Mouse (Mus musculus): ENCODE data around the gene Srm. TPM values are rescaled to one million over a fixed set of nuclear protein-coding genes. Genes with fewer than 3 reads are reported as not detected.

The Srm gene
- polyA plus RNA-seq, 1 experiment, result 103 TPM

- no peaks in the 10 kb centered on the region for H3K79me2 ChIP-seq (ENCODE audit: control insufficient read depth, insufficient read depth)
- no peak overlapping the region for H3K4me3 ChIP-seq
- no peak overlapping the region for H3ac ChIP-seq (ENCODE audit: control insufficient read depth, insufficient read length)
- H3K4me2 ChIP-seq (ENCODE audit: low read depth), result no peak overlapping the region
- H3K27me3 ChIP-seq (ENCODE audit: control insufficient read depth, insufficient read depth, insufficient read length), result no peaks in the 10 kb centered on the region
- TF ChIP-seq REST (IDR thresholded peaks at IDR 0.05; ENCODE audit: insufficient read depth, insufficient read length) (no peak), TCF12 (IDR thresholded peaks at IDR 0.05; ENCODE audit: insufficient read depth, poor library complexity, severe bottlenecking) (no peak), USF1 (IDR thresholded peaks at IDR 0.05; ENCODE audit: low read depth) (no peak), MAX (IDR thresholded peaks at IDR 0.05; ENCODE audit: low read depth) (no peak), SRF (IDR thresholded peaks at IDR 0.05; ENCODE audit: control insufficient read depth, insufficient read length, low read depth) (no peak), POLR2A (IDR thresholded peaks at IDR 0.05; ENCODE audit: insufficient read length, low read depth) (no peak), E2F4 (IDR thresholded peaks at IDR 0.05; ENCODE audit: insufficient read depth) (no peak), POLR2AphosphoS2 (IDR thresholded peaks at IDR 0.05; ENCODE audit: insufficient read length, low read depth) (peak; percentile 75), CEBPB (IDR thresholded peaks at IDR 0.05; ENCODE audit: insufficient read depth, poor library complexity, severe bottlenecking) (no peak)
- peaks cover 29% of the 10 kb centered on the region for H3K36me3 ChIP-seq (ENCODE audit: control insufficient read depth, insufficient read depth)
Observed at GRCm38 (mm10) chr4:148609805-148610204, 18.5 kb downstream of the Srm start.

- no peaks in the 10 kb centered on the region for H3K79me2 ChIP-seq (ENCODE audit: control insufficient read depth, insufficient read depth)
- peaks cover 39% of the 10 kb centered on the region for H3K36me3 ChIP-seq (ENCODE audit: control insufficient read depth, insufficient read depth)
- no peak overlapping the region for H3K4me2 ChIP-seq (ENCODE audit: low read depth)
- no peak overlapping the region for H3K4me3 ChIP-seq
- H3K27me3 ChIP-seq (ENCODE audit: control insufficient read depth, insufficient read depth, insufficient read length), result no peaks in the 10 kb centered on the region
- TF ChIP-seq POLR2AphosphoS2 (IDR thresholded peaks at IDR 0.05; ENCODE audit: insufficient read length, low read depth), result peak; percentile 76
- no peak for TF ChIP-seq TCF3 (IDR thresholded peaks at IDR 0.05; ENCODE audit: insufficient read length, low read depth)
- peak in 1 of 3 experiments; percentile 52 for TF ChIP-seq MYOD1 (IDR thresholded peaks at IDR 0.05; ENCODE audit: control insufficient read depth in 1 of 3, insufficient read length in 2 of 3, low read depth in 2 of 3)
- peak in 1 of 3 experiments; percentile 53 for TF ChIP-seq MYOG (IDR thresholded peaks at IDR 0.05; ENCODE audit: control insufficient read depth in 1 of 3, insufficient read depth in 1 of 3, insufficient read length in 2 of 3, low read depth in 2 of 3)
- no peak for TF ChIP-seq REST (IDR thresholded peaks at IDR 0.05; ENCODE audit: insufficient read depth, insufficient read length)
- no peak for TF ChIP-seq MAX (IDR thresholded peaks at IDR 0.05; ENCODE audit: low read depth)
- TF ChIP-seq USF1 (IDR thresholded peaks at IDR 0.05; ENCODE audit: low read depth), result no peak
- TF ChIP-seq POLR2A (IDR thresholded peaks at IDR 0.05; ENCODE audit: insufficient read length, low read depth), result no peak
- no peak for TF ChIP-seq TCF12 (IDR thresholded peaks at IDR 0.05; ENCODE audit: insufficient read depth, poor library complexity, severe bottlenecking)
- TF ChIP-seq CEBPB (IDR thresholded peaks at IDR 0.05; ENCODE audit: insufficient read depth, poor library complexity, severe bottlenecking), result no peak
- no peak for TF ChIP-seq E2F4 (IDR thresholded peaks at IDR 0.05; ENCODE audit: insufficient read depth)
- TF ChIP-seq SRF (IDR thresholded peaks at IDR 0.05; ENCODE audit: control insufficient read depth, insufficient read length, low read depth), result no peak
- no peak overlapping the region for H3ac ChIP-seq (ENCODE audit: control insufficient read depth, insufficient read length)
Observed at GRCm38 (mm10) chr4:148610631-148611364, 19.5 kb downstream of the Srm start.

- Histone ChIP-seq H3ac (ENCODE audit: control insufficient read depth, insufficient read length) (no peak overlapping the region), H3K4me2 (ENCODE audit: low read depth) (no peak overlapping the region), H3K27me3 (ENCODE audit: control insufficient read depth, insufficient read depth, insufficient read length) (no peaks in the 10 kb centered on the region), H3K79me2 (ENCODE audit: control insufficient read depth, insufficient read depth) (peaks cover 7% of the 10 kb centered on the region), H3K4me3 (no peak overlapping the region), H3K36me3 (ENCODE audit: control insufficient read depth, insufficient read depth) (peaks cover 55% of the 10 kb centered on the region)
- TF ChIP-seq CEBPB (IDR thresholded peaks at IDR 0.05; ENCODE audit: insufficient read depth, poor library complexity, severe bottlenecking), result no peak
- no peak for TF ChIP-seq USF1 (IDR thresholded peaks at IDR 0.05; ENCODE audit: low read depth)
- TF ChIP-seq MYOG (IDR thresholded peaks at IDR 0.05; ENCODE audit: control insufficient read depth in 1 of 3, insufficient read depth in 1 of 3, insufficient read length in 2 of 3, low read depth in 2 of 3), result no peak
- TF ChIP-seq REST (IDR thresholded peaks at IDR 0.05; ENCODE audit: insufficient read depth, insufficient read length), result no peak
- no peak for TF ChIP-seq POLR2A (IDR thresholded peaks at IDR 0.05; ENCODE audit: insufficient read length, low read depth)
- TF ChIP-seq MYOD1 (IDR thresholded peaks at IDR 0.05; ENCODE audit: control insufficient read depth in 1 of 3, insufficient read length in 2 of 3, low read depth in 2 of 3), result no peak
- TF ChIP-seq MAX (IDR thresholded peaks at IDR 0.05; ENCODE audit: low read depth), result no peak
- TF ChIP-seq TCF3 (IDR thresholded peaks at IDR 0.05; ENCODE audit: insufficient read length, low read depth), result no peak
- TF ChIP-seq E2F4 (IDR thresholded peaks at IDR 0.05; ENCODE audit: insufficient read depth), result no peak
- TF ChIP-seq TCF12 (IDR thresholded peaks at IDR 0.05; ENCODE audit: insufficient read depth, poor library complexity, severe bottlenecking), result no peak
- no peak for TF ChIP-seq POLR2AphosphoS2 (IDR thresholded peaks at IDR 0.05; ENCODE audit: insufficient read length, low read depth)
- no peak for TF ChIP-seq SRF (IDR thresholded peaks at IDR 0.05; ENCODE audit: control insufficient read depth, insufficient read length, low read depth)
Observed at GRCm38 (mm10) chr4:148612557-148612956, 21.3 kb downstream of the Srm start.

GRCm38 (mm10) chr4:148613738-148614137 is 22.4 kb downstream of the Srm start:
- Histone ChIP-seq H3K4me2 (ENCODE audit: low read depth) (no peak overlapping the region), H3K36me3 (ENCODE audit: control insufficient read depth, insufficient read depth) (peaks cover 66% of the 10 kb centered on the region), H3K79me2 (ENCODE audit: control insufficient read depth, insufficient read depth) (peaks cover 7% of the 10 kb centered on the region), H3ac (ENCODE audit: control insufficient read depth, insufficient read length) (no peak overlapping the region), H3K4me3 (no peak overlapping the region), H3K27me3 (ENCODE audit: control insufficient read depth, insufficient read depth, insufficient read length) (no peaks in the 10 kb centered on the region)
- TF ChIP-seq POLR2A (IDR thresholded peaks at IDR 0.05; ENCODE audit: insufficient read length, low read depth) (no peak), TCF12 (IDR thresholded peaks at IDR 0.05; ENCODE audit: insufficient read depth, poor library complexity, severe bottlenecking) (no peak), REST (IDR thresholded peaks at IDR 0.05; ENCODE audit: insufficient read depth, insufficient read length) (no peak), E2F4 (IDR thresholded peaks at IDR 0.05; ENCODE audit: insufficient read depth) (no peak), POLR2AphosphoS2 (IDR thresholded peaks at IDR 0.05; ENCODE audit: insufficient read length, low read depth) (no peak), MYOG (IDR thresholded peaks at IDR 0.05; ENCODE audit: control insufficient read depth in 1 of 3, insufficient read depth in 1 of 3, insufficient read length in 2 of 3, low read depth in 2 of 3) (no peak), CEBPB (IDR thresholded peaks at IDR 0.05; ENCODE audit: insufficient read depth, poor library complexity, severe bottlenecking) (no peak), TCF3 (IDR thresholded peaks at IDR 0.05; ENCODE audit: insufficient read length, low read depth) (no peak)

All from myocyte (in vitro differentiated cells).